Mouse (Mus musculus) liver, adult 2 months (tissue): ENCODE measurements around the gene Cd36. TPM values are rescaled to one million over a fixed set of nuclear protein-coding genes. Genes with fewer than 3 reads are reported as not detected.

ENCODE experiments used
- DNase-seq: peaks from one replicate; pipeline ENCODE4 v3.0.0-alpha.2; 2011; ENCODE audit warnings: low read depth, low spot score; ENCODE audit errors: extremely low read depth
- H3K27ac ChIP-seq: fragments of 200-500 bp; replicated peaks from 2 replicates; pipeline ENCODE4 v1.5.1; 2012; ENCODE audit warnings: low read depth, mild to moderate bottlenecking, control low read depth, inconsistent platforms, low read length; ENCODE audit not compliant: insufficient read depth
- H3K27me3 ChIP-seq: fragments of 200-500 bp; 2 replicates; pipeline ENCODE4 v1.6.1; 2012; ENCODE audit warnings: mild to moderate bottlenecking, moderate library complexity, low read length, inconsistent platforms; ENCODE audit not compliant: control insufficient read depth, insufficient read depth
- H3K36me3 ChIP-seq: fragments of 200-500 bp; 2 replicates; pipeline ENCODE4 v1.6.1; 2012; ENCODE audit warnings: low read length, inconsistent platforms; ENCODE audit not compliant: control insufficient read depth, insufficient read depth
- H3K4me1 ChIP-seq: fragments of 200-500 bp; 2 replicates; pipeline ENCODE4 v1.6.1; 2011; ENCODE audit warnings: low read length; ENCODE audit not compliant: control insufficient read depth, insufficient read depth
- H3K4me3 ChIP-seq: fragments of 200-500 bp; 2 replicates; pipeline ENCODE4 v1.5.1; 2011; ENCODE audit warnings: low read depth, mild to moderate bottlenecking, control low read depth, low read length, moderate library complexity; ENCODE audit not compliant: insufficient read depth
- H3K79me2 ChIP-seq: fragments of 200-500 bp; 2 replicates; pipeline ENCODE4 v1.6.1; 2012; ENCODE audit warnings: inconsistent platforms, mild to moderate bottlenecking, low read length, moderate library complexity; ENCODE audit not compliant: control insufficient read depth, insufficient read depth
- H3K9ac ChIP-seq: fragments of 200-500 bp; 2 replicates; pipeline ENCODE4 v1.6.1; 2012; ENCODE audit warnings: low read depth, mild to moderate bottlenecking, control low read depth, inconsistent platforms, low read length
- CTCF ChIP-seq: fragments of 200-500 bp; IDR thresholded peaks from 2 replicates; pipeline ENCODE4 v1.5.1; 2011; ENCODE audit warnings: low read depth, low read length, control low read depth
- POLR2A ChIP-seq: fragments of 200-500 bp; IDR thresholded peaks from 2 replicates; pipeline ENCODE4 v1.6.1; 2011; ENCODE audit warnings: low read length, control low read depth; ENCODE audit not compliant: insufficient read depth; ENCODE audit errors: extremely low read depth
- whole genome bisulfite sequencing: fragments of 180-500 bp; shearing (Covaris S2); methylation state at CpG from one replicate; pipeline ENCODE4 v1.1.7; 2018; 5-methylcytosine and 5-hydroxymethylcytosine counted together
- polyA plus RNA-seq: library from polyadenylated mRNA; depleted of rRNA; stranded (reverse); fragments of >200 nt; gene quantifications from 2 replicates; pipeline ENCODE4 v1.2.3, GENCODE M21; 2012
- total RNA-seq: library from RNA; depleted of rRNA; stranded (reverse); fragments of >200 nt; gene quantifications from 2 replicates; pipeline ENCODE4 v1.2.3, GENCODE M21; 2014

Cd36 gene
- total and polyA plus RNA-seq, 2 experiments: 3.6 to 73.3 TPM

GRCm38 (mm10) chr5:17857871-17858270, 30.7 kb downstream of the Cd36 start:
- Histone ChIP-seq H3K4me3 (no peak overlapping the region), H3K4me1 (no peaks in the 10 kb centered on the region), H3K36me3 (no peaks in the 10 kb centered on the region), H3K79me2 (no peaks in the 10 kb centered on the region), H3K9ac (no peak overlapping the region), H3K27ac (no peak overlapping the region), H3K27me3 (no peaks in the 10 kb centered on the region)
- no peak for TF ChIP-seq CTCF
- no peak for TF ChIP-seq POLR2A
- 91% methylated on average over 3 of the region's 3 CpGs for WGBS
- DNase-seq: no peak

- no peak for TF ChIP-seq CTCF
- TF ChIP-seq POLR2A: no peak
Measured at GRCm38 (mm10) chr5:17857262-17857661, 31.3 kb downstream of the Cd36 start.

GRCm38 (mm10) chr5:17854127-17854923, 34.3 kb downstream of the Cd36 start:
- Histone ChIP-seq H3K79me2 (no peaks in the 10 kb centered on the region), H3K27me3 (no peaks in the 10 kb centered on the region), H3K9ac (no peak overlapping the region), H3K4me1 (no peaks in the 10 kb centered on the region), H3K4me3 (no peak overlapping the region), H3K27ac (no peak overlapping the region), H3K36me3 (no peaks in the 10 kb centered on the region)
- TF ChIP-seq CTCF (no peak), POLR2A (no peak)
- 82% methylated on average over 3 of the region's 3 CpGs for WGBS
- peak; percentile 48 for DNase-seq

More at GRCm38 (mm10) chr5:17857262-17857661, 31.3 kb downstream of the Cd36 start:
- no peaks in the 10 kb centered on the region for H3K79me2 ChIP-seq
- no peak overlapping the region for H3K9ac ChIP-seq
- 89% methylated on average over 4 of the region's 4 CpGs for WGBS
- no peaks in the 10 kb centered on the region for H3K4me1 ChIP-seq
- H3K27me3 ChIP-seq: no peaks in the 10 kb centered on the region
- H3K36me3 ChIP-seq: no peaks in the 10 kb centered on the region
- DNase-seq: no peak
- H3K4me3 ChIP-seq: no peak overlapping the region
- H3K27ac ChIP-seq: no peak overlapping the region

DNA sequence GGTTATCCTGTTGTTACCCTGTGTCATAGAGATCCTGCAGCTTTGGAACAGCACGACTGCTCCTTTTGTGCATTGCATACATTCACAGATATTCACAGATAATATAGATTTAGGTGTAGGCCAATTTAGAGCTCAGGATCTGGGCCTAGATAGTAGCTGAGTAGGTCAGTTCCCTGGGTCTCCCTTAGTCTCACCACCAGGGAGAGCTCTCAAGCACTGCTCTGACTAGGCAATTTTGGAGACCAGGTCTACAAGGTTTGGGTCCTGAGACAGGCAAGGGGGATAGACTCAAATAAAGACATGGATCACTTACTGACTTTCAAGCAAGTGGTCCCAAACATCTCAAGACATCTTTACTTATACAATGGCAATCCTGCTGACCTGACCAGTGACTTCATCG, 38.0 kb downstream of the Cd36 start:
- Histone ChIP-seq H3K4me1 (peaks cover 3% of the 10 kb centered on the region; the same call in 1 of the 2 replicates), H3K9ac (no peak overlapping the region), H3K27me3 (no peaks in the 10 kb centered on the region), H3K79me2 (no peaks in the 10 kb centered on the region), H3K36me3 (no peaks in the 10 kb centered on the region), H3K4me3 (no peak overlapping the region), H3K27ac (no peak overlapping the region)
- no peak for DNase-seq
- WGBS: 75% methylated on average over 2 of the region's 2 CpGs
- TF ChIP-seq CTCF (peak; percentile 3; the same call in 1 of the 2 replicates), POLR2A (no peak)

DNA sequence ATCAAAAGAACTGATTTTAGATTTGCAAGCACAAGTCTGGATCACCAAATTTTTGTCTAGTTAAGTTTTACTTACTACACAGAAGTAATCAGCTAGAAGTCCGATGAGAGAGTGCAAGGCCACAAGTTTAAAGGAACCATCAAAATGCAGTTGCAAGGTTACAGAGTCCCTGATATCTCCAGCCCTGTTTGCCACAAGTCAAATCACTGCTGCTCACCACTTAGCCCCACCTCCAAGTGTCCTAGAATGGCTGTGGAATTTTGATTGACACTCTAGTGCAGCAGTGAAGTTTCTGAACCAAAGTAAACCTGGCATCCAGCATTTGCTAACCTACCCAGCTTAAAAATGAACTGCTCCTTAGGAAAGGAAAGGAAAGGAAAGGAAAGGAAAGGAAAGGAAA, 39.0 kb downstream of the Cd36 start:
- 73% methylated on average over 1 of the region's 1 CpGs for WGBS
- H3K4me1 ChIP-seq: peaks cover 3% of the 10 kb centered on the region; the same call in 1 of the 2 replicates
- no peak overlapping the region for H3K27ac ChIP-seq
- no peaks in the 10 kb centered on the region for H3K79me2 ChIP-seq
- no peaks in the 10 kb centered on the region for H3K36me3 ChIP-seq
- no peak overlapping the region for H3K4me3 ChIP-seq
- no peak overlapping the region for H3K9ac ChIP-seq
- TF ChIP-seq CTCF: no peak
- TF ChIP-seq POLR2A: no peak
- DNase-seq: peak; percentile 91
- no peaks in the 10 kb centered on the region for H3K27me3 ChIP-seq

- no peaks in the 10 kb centered on the region for H3K36me3 ChIP-seq
- H3K79me2 ChIP-seq: no peaks in the 10 kb centered on the region
- H3K27ac ChIP-seq: no peak overlapping the region
- H3K4me1 ChIP-seq: peaks cover 3% of the 10 kb centered on the region; the same call in 1 of the 2 replicates
- DNase-seq: peak; percentile 85
- no peaks in the 10 kb centered on the region for H3K27me3 ChIP-seq
- TF ChIP-seq POLR2A: no peak
- TF ChIP-seq CTCF: no peak
- no peak overlapping the region for H3K4me3 ChIP-seq
- WGBS: 54% methylated on average over 2 of the region's 2 CpGs
- no peak overlapping the region for H3K9ac ChIP-seq
Measured at GRCm38 (mm10) chr5:17848733-17849132, 39.9 kb downstream of the Cd36 start.
